In the genomic region with DNA sequence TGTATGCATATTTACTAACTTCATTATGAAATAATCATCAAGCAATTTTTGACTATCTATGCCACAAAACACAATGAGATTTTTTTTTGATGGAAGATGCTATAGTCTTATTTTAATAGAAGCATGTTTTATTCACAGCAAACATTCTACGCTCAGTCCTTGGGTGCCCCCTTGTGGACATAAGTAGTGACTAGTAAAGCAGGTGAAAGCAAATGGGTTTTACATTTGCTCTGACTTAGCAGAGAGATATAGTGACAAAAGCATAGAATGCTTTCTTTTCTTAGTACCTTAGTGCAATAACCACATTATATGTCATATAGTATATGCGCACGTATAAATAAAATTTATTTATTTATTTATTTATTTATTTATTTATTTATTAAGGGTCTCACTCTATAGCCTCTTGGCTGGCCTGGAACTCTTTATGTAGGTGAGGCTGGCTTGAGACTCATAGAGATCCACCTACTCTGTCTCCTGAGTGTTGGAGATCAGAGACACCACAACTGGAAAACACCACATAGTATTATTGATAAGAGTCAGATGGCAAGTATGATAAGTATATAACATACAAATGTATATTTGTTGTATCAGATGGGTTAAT, we compare ENCODE assay signal across 9 mouse cellular contexts.
DNase-seq lines count a peak whose midpoint lies in the region; ATAC-seq and TF ChIP-seq lines count a peak whose summit lies in the region.
"Had no signal": no experiment of that assay in that cellular context is flagged by ENCODE, and none has a peak within 500 bp of the region (broad histone marks: within the 10 kb centered on the region; RNA-seq: fewer than 3 reads in every experiment).

No protein-coding gene starts in this region.

- H3K27me3 ChIP-seq in forebrain, postnatal 0 days (ENCODE audit: insufficient read depth, low read length), result no peaks in the 10 kb centered on the region
- no peaks in the 10 kb centered on the region for H3K27me3 ChIP-seq in intestine, embryonic 15.5 days (replicated peaks)
- H3K27me3 ChIP-seq in midbrain, embryonic 12.5 days, result no peaks in the 10 kb centered on the region
- H3K27me3 ChIP-seq in stomach, embryonic 14.5 days (ENCODE audit: control insufficient read depth, insufficient read depth, low read length), result no peaks in the 10 kb centered on the region
- H3K27me3 ChIP-seq: megakaryocyte, embryonic 14.5 days had no signal

- no peak overlapping the region for H3K4me2 ChIP-seq in forebrain, postnatal 0 days (ENCODE audit: low read depth)
- no peak overlapping the region for H3K4me2 ChIP-seq in intestine, embryonic 15.5 days (replicated peaks)
- H3K4me2 ChIP-seq in midbrain, embryonic 12.5 days (replicated peaks), result no peak overlapping the region
- no peak overlapping the region for H3K4me2 ChIP-seq in stomach, embryonic 14.5 days (replicated peaks; ENCODE audit: low read depth, low read length)

- no peak overlapping the region for H3K27ac ChIP-seq in forebrain, postnatal 0 days (ENCODE audit: low read depth, low read length)
- H3K27ac ChIP-seq in intestine, embryonic 15.5 days, result no peak overlapping the region
- no peak overlapping the region for H3K27ac ChIP-seq in left cerebral cortex, adult 2 months
- H3K27ac ChIP-seq in midbrain, embryonic 12.5 days (replicated peaks), result no peak overlapping the region
- H3K27ac ChIP-seq in stomach, embryonic 14.5 days (ENCODE audit: low read length), result no peak overlapping the region

- H3K4me1 ChIP-seq in forebrain, postnatal 0 days (ENCODE audit: insufficient read depth), result no peaks in the 10 kb centered on the region
- no peaks in the 10 kb centered on the region for H3K4me1 ChIP-seq in intestine, embryonic 15.5 days (replicated peaks)
- no peaks in the 10 kb centered on the region for H3K4me1 ChIP-seq in midbrain, embryonic 12.5 days
- H3K4me1 ChIP-seq in stomach, embryonic 14.5 days (ENCODE audit: control insufficient read depth, insufficient read depth, low read length), result no peaks in the 10 kb centered on the region
- H3K4me1 ChIP-seq: megakaryocyte, embryonic 14.5 days had no signal

- TF ChIP-seq CTCF in forebrain, postnatal 0 days (IDR thresholded peaks at IDR 0.05; ENCODE audit: low read depth), result peak; percentile 92
- TF ChIP-seq CTCF in left cerebral cortex, adult 2 months (IDR thresholded peaks at IDR 0.05), result peak; percentile 85

- 28% methylated on average over 3 of the region's 3 CpGs for WGBS in forebrain, postnatal 0 days
- 27% methylated on average over 3 of the region's 3 CpGs for WGBS in intestine, embryonic 15.5 days
- 23% methylated on average over 3 of the region's 3 CpGs for whole genome bisulfite sequencing in midbrain, embryonic 12.5 days
- WGBS in stomach, embryonic 14.5 days, result 28% methylated on average over 3 of the region's 3 CpGs

- no peaks in the 10 kb centered on the region for H3K36me3 ChIP-seq in forebrain, postnatal 0 days (ENCODE audit: insufficient read depth)
- H3K36me3 ChIP-seq in intestine, embryonic 15.5 days, result no peaks in the 10 kb centered on the region
- H3K36me3 ChIP-seq in midbrain, embryonic 12.5 days, result no peaks in the 10 kb centered on the region
- H3K36me3 ChIP-seq in stomach, embryonic 14.5 days (ENCODE audit: control insufficient read depth, insufficient read depth, low read length), result no peaks in the 10 kb centered on the region

- no peaks in the 10 kb centered on the region for H3K9me3 ChIP-seq in forebrain, postnatal 0 days (ENCODE audit: low read length)
- no peaks in the 10 kb centered on the region for H3K9me3 ChIP-seq in intestine, embryonic 15.5 days
- H3K9me3 ChIP-seq in midbrain, embryonic 12.5 days, result no peaks in the 10 kb centered on the region
- no peaks in the 10 kb centered on the region for H3K9me3 ChIP-seq in stomach, embryonic 14.5 days (ENCODE audit: control insufficient read depth, low read depth, low read length)
- H3K9me3 ChIP-seq: megakaryocyte, embryonic 14.5 days had no signal

- H3K9ac ChIP-seq in forebrain, postnatal 0 days, result no peak overlapping the region
- no peak overlapping the region for H3K9ac ChIP-seq in intestine, embryonic 15.5 days
- H3K9ac ChIP-seq in midbrain, embryonic 12.5 days (replicated peaks), result no peak overlapping the region
- no peak overlapping the region for H3K9ac ChIP-seq in stomach, embryonic 14.5 days (replicated peaks; ENCODE audit: low read depth, low read length)

- DNase-seq in cerebellum, adult 18-20 months, result peak; percentile 33 to 38
- no peak for DNase-seq in cerebellum, adult 11-12 months
- DNase-seq in c-Kit-positive CD71-positive TER-119-positive erythroid progenitor cells, embryonic 14.5 days (ENCODE audit: low spot score), result peak; percentile 23
- peak; percentile 92 for DNase-seq in forebrain, postnatal 0 days
- DNase-seq in left cerebral cortex, adult 2 months (ENCODE audit: extremely low spot score in 1 of 2, low spot score in 2 of 2), result peak; percentile 63 to 69

- no peak overlapping the region for H3K4me3 ChIP-seq in forebrain, postnatal 0 days (ENCODE audit: low read depth, low read length)
- H3K4me3 ChIP-seq in intestine, embryonic 15.5 days (replicated peaks), result no peak overlapping the region
- no peak overlapping the region for H3K4me3 ChIP-seq in left cerebral cortex, adult 2 months
- no peak overlapping the region for H3K4me3 ChIP-seq in midbrain, embryonic 12.5 days
- H3K4me3 ChIP-seq in stomach, embryonic 14.5 days (ENCODE audit: low read depth, low read length), result no peak overlapping the region
- H3K4me3 ChIP-seq: megakaryocyte, embryonic 14.5 days had no signal

- peak; percentile 69 for ATAC-seq in forebrain, postnatal 0 days
- peak; percentile 58; the same call in 1 of the 2 replicates for ATAC-seq in intestine, embryonic 15.5 days
- ATAC-seq in midbrain, embryonic 12.5 days (ENCODE audit: low FRiP score, low read depth), result peak; percentile 53
- peak; percentile 53 for ATAC-seq in stomach, embryonic 14.5 days (ENCODE audit: insufficient number of reproducible peaks, insufficient read depth, low FRiP score, low read depth)

- intact Hi-C loops in left cerebral cortex, adult 2 months (cut with DNase I), result loop anchor here (1.0 to 10.0 kb wide), 4 partner anchors 326 to 1529 kb away; partner anchors contain the start of genes Cntn5 and Gm16485
